Mouse (Mus musculus) E14TG2a.4 (cell line): Measurements from ENCODE around the gene Nxpe5.
A peak's percentile ranks its signal among the peaks of the same experiment; 100 is the strongest.

ENCODE experiments used
- H3K27me3 ChIP-seq: 2 replicates; pipeline ENCODE4 v1.6.1; 2014; ENCODE audit warnings: low read length, control low read depth; ENCODE audit not compliant: insufficient read depth
- H3K36me3 ChIP-seq: 2 replicates; pipeline ENCODE4 v1.6.1; 2014; ENCODE audit warnings: low read length, control low read depth; ENCODE audit not compliant: insufficient read depth
- H3K4me1 ChIP-seq: replicated peaks from 2 replicates; pipeline ENCODE4 v1.6.1; 2014; ENCODE audit warnings: low read depth, low read length, control low read depth
- H3K4me3 ChIP-seq: replicated peaks from 2 replicates; pipeline ENCODE4 v1.5.1; 2014; ENCODE audit warnings: mild to moderate bottlenecking, low read length
- H3K9me3 ChIP-seq: 2 replicates; pipeline ENCODE4 v1.6.1; 2014; ENCODE audit warnings: low read length, control low read depth
- CTCF ChIP-seq: conservative IDR thresholded peaks from 2 replicates; pipeline ENCODE4 v1.5.1; 2014; ENCODE audit warnings: low read length
- NANOG ChIP-seq: IDR thresholded peaks from 2 replicates; pipeline ENCODE4 v1.6.1; 2014; ENCODE audit warnings: borderline replicate concordance, low read length, mixed read lengths
- POU5F1 ChIP-seq: IDR thresholded peaks from 2 replicates; pipeline ENCODE4 v1.6.1; 2014; ENCODE audit warnings: low read length, borderline replicate concordance

Nxpe5 gene

DNA sequence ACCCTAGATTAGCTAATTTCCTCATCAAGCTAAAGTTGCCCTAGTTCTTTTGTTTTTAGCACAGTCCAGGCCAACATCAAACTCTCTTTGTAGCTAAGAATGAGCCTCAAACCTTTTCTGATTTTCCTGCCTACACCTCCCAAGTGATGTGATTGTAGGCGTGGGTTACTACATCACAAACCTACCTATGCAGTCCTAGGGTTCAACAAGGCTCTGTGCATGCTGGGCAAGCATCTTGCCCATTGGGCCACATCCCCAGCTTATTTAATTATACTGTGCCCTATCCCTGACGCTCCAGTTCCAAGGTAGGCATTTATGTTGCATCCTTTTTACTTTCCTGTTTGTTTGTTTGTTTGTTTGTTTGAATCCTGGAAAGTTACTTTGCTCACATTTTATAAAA is at the start of gene Nxpe5:
Gene Nxpe5, plus strand, starts transcription at position 199 of the 400 bp plus-strand sequence.
- TF ChIP-seq NANOG: no peak
- no peak for TF ChIP-seq POU5F1
- no peak for TF ChIP-seq CTCF
- Histone ChIP-seq H3K9me3 (no peaks in the 10 kb centered on the region), H3K36me3 (no peaks in the 10 kb centered on the region), H3K4me3 (no peak within 1 kb of the TSS), H3K4me1 (no peaks in the 10 kb centered on the region), H3K27me3 (no peaks in the 10 kb centered on the region)

DNA sequence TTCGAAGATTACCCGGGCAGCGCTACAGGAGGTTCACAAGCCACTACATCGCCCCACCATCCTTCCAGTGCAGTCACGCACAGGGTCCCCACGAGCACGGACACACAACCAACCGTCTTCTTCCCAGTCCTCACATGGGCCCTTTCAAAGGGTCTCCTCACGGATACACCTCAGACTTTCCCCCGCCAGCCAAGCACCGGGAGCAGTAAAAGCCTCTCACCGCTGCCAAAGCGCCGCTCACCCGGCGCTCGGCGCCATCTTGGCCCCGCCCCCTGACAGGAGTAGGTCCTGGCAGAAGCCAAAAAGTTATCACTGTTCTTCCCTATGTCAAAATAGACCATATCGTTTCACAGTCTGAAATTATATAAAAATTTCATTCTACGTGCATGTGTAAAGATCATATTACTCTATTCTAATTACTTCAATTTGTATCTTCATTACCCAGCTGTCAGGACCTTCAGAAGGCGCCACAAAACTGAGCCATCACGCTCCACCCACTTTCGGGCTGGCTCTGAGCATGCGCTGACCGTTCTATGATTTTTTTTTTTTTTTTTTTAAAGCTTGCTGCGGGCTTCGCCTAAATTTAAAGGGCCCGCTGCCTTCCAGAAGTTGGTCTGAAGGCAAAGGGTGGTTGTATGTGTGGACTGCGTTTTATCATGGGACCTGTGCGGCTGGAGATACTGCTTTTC is 38.6 kb upstream of the Nxpe5 start, which contains the start of the genes Taf6 and Cnpy4:
Gene Taf6, minus strand, starts transcription at position 502 of the 689 bp plus-strand sequence.
Gene Cnpy4, plus strand, starts transcription at position 536 of the 689 bp plus-strand sequence.
- TF ChIP-seq POU5F1 (no peak), NANOG (no peak), CTCF (no peak)
- H3K36me3 ChIP-seq: peaks cover 56% of the 10 kb centered on the region
- no peaks in the 10 kb centered on the region for H3K27me3 ChIP-seq

DNA sequence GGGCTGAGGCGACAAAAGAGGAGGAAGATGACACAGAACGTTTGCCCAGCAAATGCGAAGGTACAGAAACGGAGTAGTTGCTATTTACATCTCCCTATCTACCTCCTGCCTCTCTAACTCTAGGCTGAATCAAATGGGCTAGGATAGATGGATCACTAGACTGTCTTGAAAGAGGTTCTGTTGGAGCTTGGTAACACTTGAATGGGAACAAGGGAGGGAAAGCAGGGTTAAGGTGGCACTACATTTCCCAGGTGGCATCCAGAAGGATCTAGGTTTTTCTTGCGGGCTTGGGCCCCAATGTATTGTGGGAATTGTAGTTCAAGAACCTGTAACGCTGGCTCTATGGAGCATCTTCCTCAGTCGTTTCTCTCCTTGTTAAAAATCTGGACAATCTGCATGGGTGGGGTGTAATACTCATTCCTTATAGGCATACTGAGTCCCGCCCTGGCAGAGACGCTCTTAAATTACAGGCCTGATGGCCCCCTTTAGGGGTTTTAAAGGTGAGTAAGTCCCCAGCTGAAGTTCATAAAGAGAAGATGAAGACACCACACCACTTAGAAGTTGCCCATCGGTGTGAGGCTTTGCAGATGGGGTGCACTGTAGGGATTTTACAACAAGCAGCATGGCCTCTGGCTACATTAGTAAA is 37.9 kb upstream of the Nxpe5 start:
- H3K9me3 ChIP-seq: no peaks in the 10 kb centered on the region
- peaks cover 57% of the 10 kb centered on the region for H3K36me3 ChIP-seq
- H3K4me1 ChIP-seq: peaks cover 58% of the 10 kb centered on the region
- H3K27me3 ChIP-seq: no peaks in the 10 kb centered on the region
- TF ChIP-seq CTCF: no peak
- no peak for TF ChIP-seq POU5F1
- no peak for TF ChIP-seq NANOG
- H3K4me3 ChIP-seq: peak overlapping the region; percentile 95

More for the DNA sequence above, 38.6 kb upstream of the Nxpe5 start, which contains the start of the genes Taf6 and Cnpy4:
- no peaks in the 10 kb centered on the region for H3K9me3 ChIP-seq
- peaks cover 59% of the 10 kb centered on the region for H3K4me1 ChIP-seq
- peak within 1 kb of the TSS; percentile 95 for H3K4me3 ChIP-seq

DNA sequence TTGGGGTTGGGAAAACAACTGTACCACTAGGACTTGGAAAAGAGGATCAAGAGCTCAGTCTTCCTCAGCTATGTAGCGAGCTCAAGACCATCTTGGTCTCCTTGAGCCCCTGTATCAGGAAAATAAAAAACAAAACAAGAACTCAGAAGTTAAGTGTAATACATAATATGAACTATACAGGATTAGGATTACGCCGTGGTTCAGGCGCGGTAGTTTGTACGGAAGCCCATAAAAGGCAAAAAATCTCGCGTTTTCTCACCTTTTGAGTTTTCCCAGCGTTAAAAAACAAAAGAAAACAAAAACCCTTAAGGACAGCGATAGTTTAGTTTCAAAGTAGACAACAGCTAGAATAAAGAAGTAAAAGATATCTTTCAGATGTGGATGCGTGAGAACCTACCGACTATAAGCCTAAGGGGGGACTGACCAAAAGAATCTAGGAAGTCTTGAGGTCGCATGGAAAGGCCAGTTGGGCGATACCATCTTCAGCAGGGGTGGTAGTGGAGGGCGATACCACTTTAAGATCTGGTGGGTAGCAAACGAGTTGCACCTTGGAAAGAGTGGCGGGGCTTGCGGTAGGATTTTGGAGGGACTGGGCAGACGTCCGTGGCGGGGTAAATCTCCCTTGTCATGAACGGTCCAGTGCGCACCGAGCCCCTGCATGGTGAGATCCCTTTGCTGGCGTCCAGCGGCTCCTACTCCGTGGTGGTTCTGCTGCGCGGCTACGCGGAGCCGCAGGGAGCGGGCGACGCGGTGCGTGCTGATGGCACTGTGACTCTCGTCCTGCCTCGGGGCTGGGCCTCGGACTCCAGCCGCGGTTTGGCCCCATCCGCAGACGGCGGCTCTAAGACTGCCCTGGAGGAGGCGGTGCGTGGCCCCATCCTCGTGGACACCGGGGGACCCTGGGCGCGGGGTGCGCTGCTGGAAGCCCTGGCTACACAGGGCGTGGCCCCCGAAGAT is 31.6 kb upstream of the Nxpe5 start, which contains the start of gene Mblac1:
Gene Mblac1, plus strand, starts transcription at position 544 of the 957 bp plus-strand sequence.
- Histone ChIP-seq H3K27me3 (peaks cover 9% of the 10 kb centered on the region; the same call in 1 of the 2 replicates), H3K4me3 (peak within 1 kb of the TSS; percentile 91), H3K9me3 (no peaks in the 10 kb centered on the region), H3K36me3 (peaks cover 40% of the 10 kb centered on the region), H3K4me1 (peaks cover 25% of the 10 kb centered on the region)
- TF ChIP-seq CTCF (no peak), NANOG (no peak), POU5F1 (no peak)

GRCm38 (mm10) chr5:138194755-138195345 is 30.8 kb upstream of the Nxpe5 start:
- Histone ChIP-seq H3K4me1 (peaks cover 23% of the 10 kb centered on the region), H3K9me3 (no peaks in the 10 kb centered on the region), H3K27me3 (peaks cover 9% of the 10 kb centered on the region; the same call in 1 of the 2 replicates), H3K36me3 (peaks cover 36% of the 10 kb centered on the region), H3K4me3 (peak overlapping the region; percentile 91)
- TF ChIP-seq CTCF: no peak
- TF ChIP-seq NANOG: no peak
- no peak for TF ChIP-seq POU5F1

DNA sequence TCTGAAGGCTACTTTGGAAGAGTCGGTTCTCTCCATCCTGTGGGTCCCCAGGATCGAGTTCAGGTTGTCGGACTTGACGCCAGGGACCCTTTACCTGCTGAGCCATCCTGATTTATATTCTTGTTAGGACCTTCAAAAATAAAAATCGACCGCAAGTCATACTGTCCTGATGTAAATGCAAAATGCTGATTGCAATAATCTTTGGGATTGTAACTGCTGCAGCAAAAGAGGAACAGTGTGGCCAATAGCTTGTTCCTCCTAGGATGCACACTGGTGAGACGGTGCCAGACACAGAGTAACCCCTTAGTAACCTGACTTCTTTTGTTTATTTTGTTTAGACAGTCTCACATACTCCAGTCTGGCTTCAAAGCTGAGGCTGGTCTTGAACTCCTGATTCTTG is 30.2 kb upstream of the Nxpe5 start:
- H3K9me3 ChIP-seq: 0 out of 2 replicates have a peak, but pooled peaks cover 2% of the 10 kb centered on the region
- peaks cover 19% of the 10 kb centered on the region for H3K4me1 ChIP-seq
- TF ChIP-seq POU5F1 (no peak), NANOG (no peak), CTCF (no peak)
- H3K4me3 ChIP-seq: no peak overlapping the region; the same call in 1 of the 2 replicates
- H3K27me3 ChIP-seq: peaks cover 9% of the 10 kb centered on the region; the same call in 1 of the 2 replicates
- peaks cover 30% of the 10 kb centered on the region for H3K36me3 ChIP-seq

GRCm38 (mm10) chr5:138199576-138199975 is 26.1 kb upstream of the Nxpe5 start:
- H3K36me3 ChIP-seq: no peaks in the 10 kb centered on the region
- peaks cover 38% of the 10 kb centered on the region for H3K9me3 ChIP-seq
- peaks cover 8% of the 10 kb centered on the region; the same call in 1 of the 2 replicates for H3K27me3 ChIP-seq
- H3K4me1 ChIP-seq: peaks cover 13% of the 10 kb centered on the region
- no peak for TF ChIP-seq NANOG
- H3K4me3 ChIP-seq: no peak overlapping the region
